Mouse (Mus musculus) ES-E14 (cell line): ENCODE measurements around the gene Sema6c. TPM values are rescaled to one million over a fixed set of nuclear protein-coding genes. Genes with fewer than 3 reads are reported as not detected.
A peak's percentile ranks its signal among the peaks of the same experiment; 100 is the strongest.

Experiments
- DNase-seq: peaks from one replicate; pipeline ENCODE4 v3.0.0-alpha.2; 2013; ENCODE audit warnings: low read depth, low spot score
- H3K27ac ChIP-seq: 2 replicates; pipeline ENCODE4 v1.5.1; 2012; ENCODE audit warnings: low read depth, mild to moderate bottlenecking, low read length, moderate library complexity, mixed read lengths; ENCODE audit not compliant: poor library complexity, insufficient read depth, severe bottlenecking
- H3K36me3 ChIP-seq: 2 replicates; pipeline ENCODE4 v1.6.1; 2012; ENCODE audit warnings: mild to moderate bottlenecking, low read length, moderate library complexity, mixed read lengths; ENCODE audit not compliant: control insufficient read depth, poor library complexity, insufficient read depth, severe bottlenecking
- H3K4me1 ChIP-seq, 2 experiments: fragments of 150-350 bp in 1 of 2; sonication (generic) in 1 of 2; 2 replicates each; pipeline ENCODE4 v1.6.1; 2012; ENCODE audit warnings: low read length in 2 of 2, mild to moderate bottlenecking in 1 of 2, mixed read lengths in 1 of 2; ENCODE audit not compliant: control insufficient read depth in 2 of 2, insufficient read depth in 2 of 2, poor library complexity in 1 of 2
- H3K4me3 ChIP-seq, 2 experiments: fragments of 150-350 bp in 1 of 2; sonication (generic) in 1 of 2; 2 replicates each; pipeline ENCODE4 v1.5.1; 2012; ENCODE audit warnings: low read length in 2 of 2, low read depth in 1 of 2, mild to moderate bottlenecking in 1 of 2, mixed read lengths in 1 of 2; ENCODE audit not compliant: insufficient read depth in 1 of 2, poor library complexity in 1 of 2, severe bottlenecking in 1 of 2
- H3K9ac ChIP-seq: 2 replicates; pipeline ENCODE4 v1.6.1; 2012; ENCODE audit warnings: low read depth, mild to moderate bottlenecking, low read length, mixed read lengths; ENCODE audit not compliant: poor library complexity, insufficient read depth, severe bottlenecking
- H3K9me3 ChIP-seq: fragments of 150-350 bp; sonication (generic); 2 replicates; pipeline ENCODE4 v1.6.1; 2012; ENCODE audit warnings: low read depth, mild to moderate bottlenecking, low read length; ENCODE audit not compliant: control insufficient read depth, insufficient read depth
- CHD2 ChIP-seq: IDR thresholded peaks from 2 replicates; pipeline ENCODE4 v1.6.1; 2014; ENCODE audit warnings: mild to moderate bottlenecking, low read depth, low read length, inconsistent platforms
- HCFC1 ChIP-seq: IDR thresholded peaks from 2 replicates; pipeline ENCODE4 v1.6.1; 2012; ENCODE audit warnings: low read length, inconsistent platforms, borderline replicate concordance; ENCODE audit not compliant: insufficient read depth
- MAFK ChIP-seq: IDR thresholded peaks from 2 replicates; pipeline ENCODE4 v1.6.1; 2014; ENCODE audit warnings: mild to moderate bottlenecking, low read depth, low read length, inconsistent platforms; ENCODE audit not compliant: insufficient read depth
- ZC3H11A ChIP-seq: IDR thresholded peaks from 2 replicates; pipeline ENCODE4 v1.6.1; 2012; ENCODE audit warnings: low read depth, mild to moderate bottlenecking, inconsistent platforms, low read length, borderline replicate concordance
- ZNF384 ChIP-seq: IDR thresholded peaks from 2 replicates; pipeline ENCODE4 v1.6.1; 2012; ENCODE audit warnings: low read depth, low read length, inconsistent platforms
- in situ Hi-C, 2 experiments: fragments of 600-800 bp; cut with MboI; formaldehyde crosslinking; loops; one replicate each; pipeline ENCODE4 v1.15.1; 2025; ENCODE audit warnings: low sequenced_read_pairs in 2 of 2, inconsistent platforms in 1 of 2; ENCODE audit not compliant: unreplicated experiment in 2 of 2
- total RNA-seq: library from RNA; depleted of rRNA; stranded (reverse); fragments of 300-350 nt; gene quantifications from 2 replicates; pipeline ENCODE4 v1.2.3, GENCODE M21; 2012

Sema6c gene
- total RNA-seq, 1 experiment = 15.3 TPM

DNA sequence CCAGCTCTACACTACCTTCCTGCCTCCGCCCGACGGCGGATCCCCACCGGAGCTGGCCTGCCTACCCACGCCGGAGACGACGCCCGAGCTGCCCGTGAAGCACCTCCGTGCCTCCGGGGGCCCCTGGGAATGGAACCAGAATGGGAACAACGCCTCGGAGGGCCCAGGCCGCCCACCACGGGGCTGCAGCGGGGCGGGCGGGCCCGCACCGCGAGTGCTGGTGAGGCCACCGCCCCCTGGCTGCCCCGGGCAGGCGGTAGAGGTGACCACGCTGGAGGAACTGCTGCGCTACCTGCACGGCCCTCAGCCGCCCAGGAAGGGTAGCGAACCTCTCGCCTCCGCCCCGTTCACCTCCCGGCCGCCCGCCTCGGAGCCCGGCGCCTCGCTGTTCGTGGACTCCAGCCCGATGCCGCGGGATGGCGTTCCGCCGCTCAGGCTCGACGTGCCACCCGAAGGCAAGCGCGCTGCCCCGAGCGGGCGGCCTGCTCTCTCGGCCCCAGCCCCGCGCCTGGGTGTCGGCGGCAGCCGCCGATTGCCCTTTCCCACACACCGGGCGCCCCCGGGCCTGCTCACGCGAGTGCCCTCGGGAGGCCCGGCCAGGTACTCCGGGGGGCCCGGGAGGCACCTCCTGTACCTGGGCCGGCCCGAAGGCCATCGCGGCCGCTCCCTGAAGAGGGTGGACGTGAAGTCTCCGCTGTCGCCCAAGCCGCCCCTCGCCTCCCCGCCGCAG, 12.4 kb downstream of the Sema6c start:
- DNase-seq = no peak
- peaks cover 23% of the 10 kb centered on the region for H3K36me3 ChIP-seq
- TF ChIP-seq HCFC1 (no peak), ZNF384 (no peak), CHD2 (no peak), MAFK (no peak), ZC3H11A (no peak)
- peaks cover 4% of the 10 kb centered on the region in 2 experiments; a peak in 3 of 4 replicates for H3K4me1 ChIP-seq
- no peaks in the 10 kb centered on the region for H3K9me3 ChIP-seq
- H3K9ac ChIP-seq = peak overlapping the region; percentile 66
- in situ Hi-C loops = no loop called here
- H3K27ac ChIP-seq = no peak overlapping the region
- H3K4me3 ChIP-seq = peak overlapping the region; percentile 44 to 67

DNA sequence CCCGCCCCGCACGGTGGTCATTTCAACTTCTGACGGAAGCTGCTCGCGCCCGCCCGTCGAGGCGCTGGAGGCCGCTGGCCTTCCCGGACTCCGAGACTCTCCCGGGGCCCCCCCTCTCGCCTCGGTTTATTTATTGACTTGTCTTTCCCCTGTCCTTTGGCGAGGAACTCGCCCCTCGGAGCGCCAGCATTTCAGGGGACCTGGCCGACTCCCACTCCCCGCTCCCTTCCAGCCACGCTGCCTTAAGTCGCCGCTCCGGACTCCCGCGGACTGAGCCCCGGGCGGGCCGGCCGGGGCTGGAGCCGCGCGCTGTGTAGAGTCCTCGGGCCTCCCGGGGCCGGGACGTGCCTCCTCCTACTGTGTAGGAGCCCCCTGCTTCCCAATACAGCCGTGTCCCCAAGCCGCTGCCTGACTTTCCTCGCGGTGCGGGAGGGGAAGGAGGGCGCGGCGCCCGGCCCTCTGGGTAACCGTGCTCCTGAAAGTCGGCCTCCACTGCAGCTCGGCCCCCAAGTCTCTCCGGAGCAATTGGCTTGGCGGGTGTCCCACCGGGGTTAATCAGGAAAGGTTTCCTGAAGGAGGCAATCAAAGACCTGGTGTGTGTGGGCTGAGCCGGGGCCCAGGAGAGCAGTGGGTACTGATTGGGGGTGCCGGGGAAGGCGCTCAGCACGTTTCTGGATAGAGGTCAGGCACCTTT, 13.1 kb downstream of the Sema6c start:
- H3K27ac ChIP-seq = no peak overlapping the region
- H3K9ac ChIP-seq = peak overlapping the region; percentile 66
- H3K4me1 ChIP-seq = peaks cover 4% of the 10 kb centered on the region in 2 experiments; a peak in 3 of 4 replicates
- in situ Hi-C loops = no loop called here
- H3K4me3 ChIP-seq = peak overlapping the region; percentile 44 to 67
- H3K36me3 ChIP-seq = peaks cover 23% of the 10 kb centered on the region
- TF ChIP-seq ZC3H11A (no peak), MAFK (no peak), CHD2 (no peak), HCFC1 (no peak), ZNF384 (no peak)
- H3K9me3 ChIP-seq = no peaks in the 10 kb centered on the region
- DNase-seq = peak; percentile 12

DNA sequence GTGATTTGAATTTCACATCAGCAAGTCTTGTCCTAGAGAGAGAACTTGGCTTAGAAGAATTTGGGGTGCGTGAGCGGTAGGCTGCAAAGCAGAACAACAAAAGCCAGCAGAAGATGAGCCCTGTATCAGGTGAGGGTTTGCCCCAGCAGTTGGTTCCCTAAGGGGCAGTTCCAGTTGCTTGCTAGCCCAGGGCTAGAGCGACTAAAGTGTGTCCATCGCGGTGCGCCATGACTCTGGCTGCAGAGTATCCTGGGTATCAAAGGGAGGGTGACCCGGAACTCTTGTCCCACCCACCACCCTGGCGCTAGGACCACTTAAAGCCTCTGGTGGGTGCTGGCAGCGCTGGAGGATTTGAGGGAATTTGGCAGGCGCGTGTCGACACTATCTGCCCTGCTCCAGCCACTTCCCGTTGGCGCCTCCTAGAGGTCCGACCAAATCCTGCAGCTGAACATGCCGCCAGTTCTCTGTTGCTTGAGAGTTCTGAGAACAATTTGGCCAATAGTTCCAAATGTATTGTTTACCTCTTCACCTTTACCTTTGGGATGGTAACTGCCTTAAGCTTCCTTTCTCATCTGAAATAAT, 13.8 kb downstream of the Sema6c start:
- DNase-seq = peak; percentile 86
- TF ChIP-seq ZC3H11A (no peak), ZNF384 (no peak), CHD2 (no peak), HCFC1 (no peak), MAFK (no peak)
- peak overlapping the region; percentile 44 to 67 for H3K4me3 ChIP-seq
- peaks cover 4% of the 10 kb centered on the region in 2 experiments; a peak in 3 of 4 replicates for H3K4me1 ChIP-seq
- H3K36me3 ChIP-seq = peaks cover 23% of the 10 kb centered on the region
- no peaks in the 10 kb centered on the region for H3K9me3 ChIP-seq
- H3K27ac ChIP-seq = no peak overlapping the region
- in situ Hi-C loops = no loop called here
- H3K9ac ChIP-seq = peak overlapping the region; percentile 66; the same call in 1 of the 2 replicates

DNA sequence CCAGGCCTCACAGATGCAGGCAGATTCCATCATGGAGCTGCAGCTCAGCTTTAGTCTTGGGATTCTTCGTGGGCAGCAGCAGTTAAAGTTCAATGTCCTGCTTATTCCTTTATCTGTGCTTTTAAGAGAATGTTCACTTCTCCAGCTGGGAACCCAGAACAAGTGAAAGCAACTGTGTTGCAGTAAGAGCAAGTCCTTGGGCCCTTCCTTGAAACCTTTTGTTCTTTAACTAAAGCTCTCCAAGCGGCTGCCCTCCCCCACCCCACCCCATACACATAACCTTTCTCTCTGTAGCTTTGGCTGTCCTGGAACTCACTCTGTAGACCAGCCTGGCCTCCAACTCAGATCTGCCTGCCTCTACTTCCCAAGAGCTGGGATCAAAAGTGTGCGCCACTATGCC, 16.2 kb downstream of the Sema6c start:
- H3K27ac ChIP-seq = no peak overlapping the region; the same call in 1 of the 2 replicates
- in situ Hi-C loops = no loop called here
- TF ChIP-seq HCFC1 (no peak), ZC3H11A (no peak)
- no peak overlapping the region; the same call in 1 of the 2 replicates for H3K9ac ChIP-seq
- peaks cover 3% of the 10 kb centered on the region; the same call in 1 of the 2 replicates for H3K36me3 ChIP-seq
- peaks cover 4% of the 10 kb centered on the region in 2 experiments; a peak in 3 of 4 replicates for H3K4me1 ChIP-seq
- peak; percentile 26 for DNase-seq
- no peaks in the 10 kb centered on the region for H3K9me3 ChIP-seq
- no peak overlapping the region for H3K4me3 ChIP-seq
